Mouse (Mus musculus) kidney, adult 10 weeks (tissue): ENCODE data around the gene Gja8. TPM values are rescaled to one million over a fixed set of nuclear protein-coding genes. Genes with fewer than 3 reads are reported as not detected.

Experiments used
- polyA plus RNA-seq: library from polyadenylated mRNA; stranded (reverse); fragments of 350-450 nt; fragmentation: Illumina TruSeq; extraction: RNeasy Lipid Tissue Mini Kit (QIAGEN cat#74804); gene quantifications from one replicate; pipeline ENCODE4 v1.2.3, GENCODE M21; 2014; ENCODE audit warnings: low read depth, low replicate concordance

Gja8 gene
- not detected for polyA plus RNA-seq

GRCm38 (mm10) chr3:96925920-96926319, at the start of gene Gja8:
Gja8 (minus strand) TSS chr3:96926020.

GRCm38 (mm10) chr3:96904851-96905541, 20.8 kb downstream of the Gja8 start, which contains the start of gene Gpr89:
Gpr89 (minus strand) TSS chr3:96905346.

GRCm38 (mm10) chr3:96904393-96904792, 21.4 kb downstream of the Gja8 start, which contains the start of gene Gja5:
Gja5 (plus strand) TSS chr3:96904693.

Other genes starting within 250 kb of the Gja8 start
- gene Pias3, start 229.6 kb downstream of the Gja8 start, polyA plus RNA-seq = 2.7 TPM
- gene Nudt17, start 217.5 kb downstream of the Gja8 start, polyA plus RNA-seq = not detected
- 15.2 TPM for gene Polr3c, start 198.4 kb downstream of the Gja8 start, polyA plus RNA-seq
- gene Rnf115, start 198.4 kb downstream of the Gja8 start, polyA plus RNA-seq = 108 TPM
- 451 TPM for gene Pdzk1, start 96.7 kb downstream of the Gja8 start, polyA plus RNA-seq
- gene Cd160, start 96.7 kb downstream of the Gja8 start, polyA plus RNA-seq = not detected
- gene Gja5, start 21.3 kb downstream of the Gja8 start, polyA plus RNA-seq = 3.4 TPM
- gene Gpr89, start 20.7 kb downstream of the Gja8 start, polyA plus RNA-seq = 12.1 TPM
- 28.3 TPM for gene Acp6, start 232.8 kb upstream of the Gja8 start, polyA plus RNA-seq